Mouse (Mus musculus): Measurements from ENCODE around the gene Arid1b.
A peak's percentile ranks its signal among the peaks of the same experiment; 100 is the strongest.

The Arid1b gene

GRCm38 (mm10) chr17:4993840-4994503 is at the start of gene Arid1b:
Gene Arid1b (plus strand): TSS chr17:4994332.
- DNase-seq (ENCODE audit: extremely low read depth, insufficient read length, low spot score), result peak; percentile 81

GRCm38 (mm10) chr17:4945311-4945751 is 48.8 kb upstream of the Arid1b start:
- no peak for DNase-seq (ENCODE audit: extremely low read depth, insufficient read length, low spot score)

GRCm38 (mm10) chr17:4945871-4946331 is 48.2 kb upstream of the Arid1b start:
- peak; percentile 42 for DNase-seq (ENCODE audit: extremely low read depth, insufficient read length, low spot score)

- peak; percentile 15 for DNase-seq (ENCODE audit: extremely low read depth, insufficient read length, low spot score)
These were observed 47.6 kb upstream of the Arid1b start for GRCm38 (mm10) chr17:4946421-4946974.

GRCm38 (mm10) chr17:4947013-4947412 is 47.1 kb upstream of the Arid1b start:
- DNase-seq (ENCODE audit: extremely low read depth, insufficient read length, low spot score), result no peak

GRCm38 (mm10) chr17:4947439-4947838 is 46.7 kb upstream of the Arid1b start:
- DNase-seq (ENCODE audit: extremely low read depth, insufficient read length, low spot score), result no peak

- DNase-seq (ENCODE audit: extremely low read depth, insufficient read length, low spot score), result no peak
These were observed 45.6 kb upstream of the Arid1b start for GRCm38 (mm10) chr17:4948501-4948900.

- DNase-seq (ENCODE audit: extremely low read depth, insufficient read length, low spot score), result no peak
These were observed 39.7 kb upstream of the Arid1b start for GRCm38 (mm10) chr17:4954431-4954830.

- no peak for DNase-seq (ENCODE audit: extremely low read depth, insufficient read length, low spot score)
These were observed 29.8 kb upstream of the Arid1b start for GRCm38 (mm10) chr17:4964192-4964877.

GRCm38 (mm10) chr17:4967201-4967600 is 26.9 kb upstream of the Arid1b start:
- DNase-seq (ENCODE audit: extremely low read depth, insufficient read length, low spot score), result no peak

- no peak for DNase-seq (ENCODE audit: extremely low read depth, insufficient read length, low spot score)
These were observed 26.1 kb upstream of the Arid1b start for GRCm38 (mm10) chr17:4968035-4968434.

- no peak for DNase-seq (ENCODE audit: extremely low read depth, insufficient read length, low spot score)
These were observed 25.3 kb upstream of the Arid1b start for GRCm38 (mm10) chr17:4968878-4969277.

- no peak for DNase-seq (ENCODE audit: extremely low read depth, insufficient read length, low spot score)
These were observed 21.9 kb upstream of the Arid1b start for GRCm38 (mm10) chr17:4972261-4972660.

GRCm38 (mm10) chr17:4974736-4975135 is 19.4 kb upstream of the Arid1b start:
- peak; percentile 66 for DNase-seq (ENCODE audit: extremely low read depth, insufficient read length, low spot score)

- DNase-seq (ENCODE audit: extremely low read depth, insufficient read length, low spot score), result no peak
These were observed 14.0 kb upstream of the Arid1b start for GRCm38 (mm10) chr17:4980151-4980550.

GRCm38 (mm10) chr17:4982819-4983218 is 11.3 kb upstream of the Arid1b start:
- no peak for DNase-seq (ENCODE audit: extremely low read depth, insufficient read length, low spot score)

- no peak for DNase-seq (ENCODE audit: extremely low read depth, insufficient read length, low spot score)
These were observed 9.4 kb upstream of the Arid1b start for GRCm38 (mm10) chr17:4984691-4985090.

GRCm38 (mm10) chr17:4990911-4991560 is 3.1 kb upstream of the Arid1b start:
- no peak for DNase-seq (ENCODE audit: extremely low read depth, insufficient read length, low spot score)

GRCm38 (mm10) chr17:4991600-4991999 is 2.5 kb upstream of the Arid1b start:
- DNase-seq (ENCODE audit: extremely low read depth, insufficient read length, low spot score), result no peak

GRCm38 (mm10) chr17:4993497-4993839 is 664 bp upstream of the Arid1b start:
- DNase-seq (ENCODE audit: extremely low read depth, insufficient read length, low spot score), result no peak

GRCm38 (mm10) chr17:4994504-4994812 is 326 bp downstream of the Arid1b start:
- no peak for DNase-seq (ENCODE audit: extremely low read depth, insufficient read length, low spot score)
